Mouse (Mus musculus): Measurements from ENCODE around the gene Tcp11. TPM values are rescaled to one million over a fixed set of nuclear protein-coding genes. Genes with fewer than 3 reads are reported as not detected.

Tcp11 gene
- not detected in 2 replicates for total RNA-seq (2021)
- long read RNA-seq, experiment 1, partial matches to known transcripts = 0 of 1 reads
- long read RNA-seq, experiment 1, other reads (novel, unspliced or antisense) = 0 of 1 reads
- long read RNA-seq, experiment 2 = 0 reads

DNA sequence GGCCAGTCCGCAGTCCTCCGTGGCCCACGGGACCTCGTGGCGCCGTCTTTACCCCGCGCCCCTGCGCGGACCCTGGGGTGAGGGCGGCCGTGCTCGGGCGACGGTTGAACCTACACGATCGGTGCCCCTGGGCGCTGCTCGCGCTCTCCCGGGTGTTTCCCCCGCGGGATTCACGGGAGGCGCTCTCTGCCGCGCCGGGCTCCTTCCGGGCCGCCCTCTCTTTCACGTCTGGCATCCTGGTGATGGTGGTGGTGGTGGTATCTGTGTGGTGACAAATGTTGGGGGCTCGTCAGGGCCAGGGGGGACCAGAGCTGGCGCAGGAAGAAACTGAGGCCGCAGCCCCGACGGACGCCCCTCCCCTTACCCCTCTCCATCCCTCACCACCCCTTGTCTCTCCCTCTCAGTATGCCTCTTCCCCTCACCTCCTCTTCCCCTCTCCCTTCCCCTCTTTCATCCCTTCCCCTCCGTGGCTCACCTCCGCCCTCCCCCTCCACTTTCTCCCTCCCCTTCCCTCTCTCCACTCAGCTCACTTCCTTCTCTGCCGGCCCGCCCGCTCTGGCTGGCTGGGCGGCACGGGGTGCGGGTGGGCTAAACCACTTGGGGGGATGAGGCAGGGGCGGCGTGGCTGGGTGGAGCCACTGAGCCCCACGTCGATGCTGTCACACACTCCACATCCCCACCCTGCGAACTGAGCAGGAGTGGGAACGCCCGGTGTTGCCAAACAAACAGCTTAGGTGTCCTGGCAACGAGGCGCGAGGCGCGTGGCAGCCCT lies at the start of gene Tcp11:
Gene Tcp11, minus strand, starts transcription at position 595 of the 772 bp plus-strand sequence.
- DNase-seq = peak; percentile 68

DNA sequence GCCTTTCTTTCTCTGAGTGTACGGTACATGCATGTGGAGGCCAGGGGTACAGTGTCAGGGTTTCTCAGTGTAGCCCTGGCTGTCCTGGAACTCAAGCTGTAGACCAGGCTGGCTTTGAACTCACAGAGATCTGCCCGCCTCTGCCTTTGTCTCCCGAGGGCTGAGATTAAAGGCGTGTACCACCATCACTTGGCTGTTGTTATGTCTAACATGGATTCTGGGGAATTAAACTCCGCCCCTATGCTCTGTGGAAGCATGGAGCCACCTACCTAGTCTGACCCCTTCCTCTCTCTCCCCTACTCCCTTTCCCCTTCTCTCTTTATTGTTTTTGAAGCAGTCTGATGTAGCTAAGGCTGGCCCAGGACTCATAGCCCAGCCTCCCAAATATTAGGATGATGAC lies 49.4 kb upstream of the Tcp11 start:
- DNase-seq = no peak

DNA sequence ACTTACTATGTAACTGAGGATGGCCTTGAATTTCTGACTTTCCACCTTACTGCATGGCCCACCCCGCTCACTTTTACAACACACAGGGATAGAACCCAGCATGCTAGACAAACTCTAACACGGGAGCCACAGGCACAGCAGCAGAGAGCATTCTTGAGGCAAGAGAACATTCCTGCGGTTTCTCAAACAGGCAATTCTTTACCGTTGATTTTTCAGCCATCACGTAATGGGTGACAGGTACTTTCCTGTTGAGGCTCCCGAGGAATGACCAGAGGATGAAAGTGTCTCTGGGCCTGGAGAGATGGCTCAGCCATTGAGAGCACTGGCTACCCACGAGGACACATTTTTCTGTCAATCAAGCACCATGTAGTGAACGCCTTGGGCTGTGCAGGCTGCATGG lies 43.9 kb upstream of the Tcp11 start:
- no peak for DNase-seq

DNA sequence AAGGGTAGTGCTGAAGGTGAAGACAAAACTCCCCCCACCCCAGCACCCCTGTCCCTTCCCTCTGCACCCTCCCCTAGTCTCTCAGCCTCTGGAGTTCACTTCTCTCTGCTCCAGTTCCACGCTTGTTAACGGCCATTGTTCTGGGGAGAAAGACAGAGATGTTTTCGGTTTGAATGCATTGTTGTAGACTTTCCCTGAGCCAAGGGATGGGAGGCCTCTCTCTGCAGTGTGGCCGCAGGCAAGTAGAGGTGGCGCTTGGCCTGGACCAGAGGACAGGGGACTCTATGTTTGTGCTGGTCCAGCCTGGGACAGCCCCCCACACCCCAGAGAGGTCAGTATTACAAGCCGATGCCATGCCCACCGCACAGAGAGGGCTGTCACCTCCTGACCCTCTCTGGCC lies 43.2 kb upstream of the Tcp11 start:
- DNase-seq = no peak

DNA sequence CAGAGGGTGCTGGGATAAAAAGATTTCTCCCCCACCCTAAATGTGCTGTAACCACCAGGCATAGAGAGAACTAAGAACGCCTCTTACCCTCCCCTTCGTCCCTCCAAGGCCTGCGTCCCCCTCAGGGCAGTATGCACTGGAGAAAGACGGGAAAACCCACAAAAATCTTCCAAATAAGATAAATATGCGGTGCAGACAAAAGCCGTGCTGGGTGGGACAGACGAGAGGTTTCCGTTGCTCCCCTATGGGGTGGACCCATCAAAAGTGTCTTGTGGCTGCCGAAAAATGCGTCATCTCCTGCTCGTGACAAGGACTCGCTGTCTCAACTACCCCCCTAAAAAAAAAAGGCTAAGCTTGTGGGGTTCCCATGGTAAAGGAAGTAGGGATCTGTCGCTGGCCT lies 42.5 kb upstream of the Tcp11 start:
- no peak for DNase-seq

DNA sequence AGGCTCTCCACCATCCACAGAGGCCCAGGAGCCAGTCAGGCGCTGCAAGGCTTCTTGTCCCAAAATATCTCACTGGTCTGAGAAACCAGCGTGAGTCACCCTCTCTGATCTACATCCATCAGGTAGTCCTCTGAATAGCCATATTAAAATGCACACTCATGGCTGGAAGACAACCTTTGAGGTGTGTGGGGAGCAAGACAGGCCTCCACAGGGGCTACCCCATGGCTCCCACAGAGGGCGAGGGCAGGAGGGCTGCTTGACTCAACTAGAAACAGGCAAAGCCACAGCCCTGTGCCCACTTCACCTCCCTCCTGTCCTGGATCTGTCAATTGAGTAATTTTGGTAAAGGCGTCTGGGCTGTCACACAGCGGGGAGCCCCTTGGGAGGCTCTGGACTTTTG lies 40.0 kb upstream of the Tcp11 start:
- no peak for DNase-seq

DNA sequence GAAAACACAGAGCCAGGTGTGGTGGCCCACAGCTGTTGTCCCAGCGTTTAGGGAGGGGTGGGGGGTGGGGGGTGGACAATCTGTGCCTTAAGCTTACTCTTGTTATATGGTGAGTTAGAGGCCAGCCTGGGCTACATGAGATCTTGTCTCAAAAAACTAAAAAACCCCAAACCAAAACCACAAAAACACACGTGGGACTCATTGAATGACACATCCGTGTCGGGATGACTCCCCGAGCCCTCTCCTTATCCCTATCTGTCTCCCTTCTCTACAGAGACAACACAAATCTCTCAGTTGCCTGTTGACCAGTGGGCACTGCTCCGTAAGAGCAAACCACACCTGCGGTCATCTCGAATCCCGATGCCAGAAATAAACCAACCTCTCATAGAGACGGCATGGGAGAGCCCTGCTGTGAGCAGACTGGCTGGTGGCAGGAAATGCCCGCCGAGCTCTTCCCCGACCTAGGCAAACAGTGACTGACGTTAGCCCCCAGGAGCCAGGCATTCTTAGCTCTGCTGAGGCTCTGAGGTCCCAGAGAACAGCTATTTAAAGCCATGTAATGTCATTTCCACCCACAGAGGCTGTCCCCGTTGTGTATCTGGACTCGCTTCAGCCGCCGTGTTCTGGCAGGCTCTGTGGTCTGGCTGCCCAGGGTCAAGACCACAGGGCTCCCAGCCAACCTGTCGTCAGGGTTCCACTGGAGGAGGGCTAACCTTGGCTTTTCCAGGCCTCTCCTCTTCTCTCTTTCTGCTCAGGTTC lies 37.2 kb upstream of the Tcp11 start:
- peak; percentile 78 for DNase-seq

DNA sequence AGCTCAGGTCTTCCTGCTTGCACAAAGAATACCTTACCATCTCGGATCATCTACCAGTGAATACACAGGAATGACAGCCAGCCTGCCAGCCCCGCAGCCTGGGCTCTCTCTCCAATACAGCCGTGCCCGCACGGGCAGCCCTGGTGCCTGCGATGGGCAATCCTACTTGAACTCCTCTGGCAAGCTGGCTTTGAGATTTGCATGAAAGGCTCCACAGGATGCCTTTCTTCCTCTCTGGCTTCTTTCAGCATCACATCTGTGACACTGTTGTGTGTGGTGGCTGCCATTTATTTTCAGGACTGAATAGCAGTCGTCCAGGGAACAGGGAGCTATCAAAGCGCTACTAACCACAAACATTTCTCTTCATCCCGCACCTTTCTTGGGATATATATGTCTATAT lies 35.9 kb upstream of the Tcp11 start:
- DNase-seq = no peak

DNA sequence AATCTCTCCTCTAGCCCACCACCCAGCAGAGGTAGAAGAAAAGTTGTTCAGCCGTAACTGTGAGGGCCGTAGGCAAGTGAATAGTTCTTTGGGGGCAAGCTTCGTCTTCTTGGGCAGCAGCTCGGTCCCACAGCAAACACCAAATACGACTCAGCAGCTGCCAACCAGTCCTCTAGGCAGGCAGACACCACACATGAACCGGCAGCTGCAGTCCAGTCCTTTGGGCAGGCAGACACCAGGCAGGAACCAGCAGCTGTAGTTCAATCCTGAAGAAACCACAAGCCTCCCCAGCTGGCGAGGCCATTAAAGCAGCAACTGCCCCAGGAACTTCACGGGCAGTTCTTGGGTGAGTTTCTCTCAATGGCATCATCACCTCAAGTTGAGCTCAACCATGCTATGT lies 31.8 kb upstream of the Tcp11 start:
- DNase-seq = no peak

DNA sequence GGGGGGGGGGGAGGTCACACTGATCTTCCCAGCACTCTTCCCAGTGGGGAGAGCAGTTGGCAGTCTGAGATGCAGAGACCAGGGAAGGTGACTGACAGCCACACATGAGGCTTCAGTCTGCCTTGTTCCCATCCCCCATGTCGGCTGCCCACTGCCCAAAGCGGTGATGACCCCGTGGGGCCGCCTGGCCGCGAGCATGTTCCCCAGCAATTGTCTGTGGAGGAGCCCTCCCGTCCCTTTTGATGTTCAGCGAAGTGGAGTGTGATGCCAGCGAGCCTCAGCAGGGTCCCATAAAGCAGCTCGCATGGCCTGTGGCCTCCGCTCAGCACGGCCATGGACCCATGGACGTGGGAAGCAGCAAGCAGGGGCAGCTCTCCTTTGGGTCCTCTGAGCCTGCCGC lies 26.8 kb upstream of the Tcp11 start:
- no peak for DNase-seq

DNA sequence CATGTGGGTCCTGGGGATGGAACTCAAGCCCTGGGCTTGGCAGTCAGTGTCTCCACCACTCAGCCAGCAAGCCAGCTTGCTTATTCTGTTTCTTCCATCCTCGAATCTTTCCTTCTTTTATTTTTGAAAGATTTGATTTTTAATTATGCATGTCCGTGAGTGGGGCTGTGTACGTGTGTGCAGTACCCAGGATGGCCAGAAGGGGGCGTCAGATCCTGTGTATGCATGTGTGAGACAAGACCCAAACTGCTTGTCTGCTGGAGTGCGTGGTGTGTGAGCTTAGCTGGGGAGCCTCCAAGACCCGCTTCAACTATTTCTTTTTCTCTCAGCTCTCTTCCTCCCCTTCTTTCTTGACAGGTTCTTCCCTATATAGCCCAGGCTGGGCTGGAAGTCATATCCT lies 25.9 kb upstream of the Tcp11 start:
- DNase-seq = peak; percentile 24

DNA sequence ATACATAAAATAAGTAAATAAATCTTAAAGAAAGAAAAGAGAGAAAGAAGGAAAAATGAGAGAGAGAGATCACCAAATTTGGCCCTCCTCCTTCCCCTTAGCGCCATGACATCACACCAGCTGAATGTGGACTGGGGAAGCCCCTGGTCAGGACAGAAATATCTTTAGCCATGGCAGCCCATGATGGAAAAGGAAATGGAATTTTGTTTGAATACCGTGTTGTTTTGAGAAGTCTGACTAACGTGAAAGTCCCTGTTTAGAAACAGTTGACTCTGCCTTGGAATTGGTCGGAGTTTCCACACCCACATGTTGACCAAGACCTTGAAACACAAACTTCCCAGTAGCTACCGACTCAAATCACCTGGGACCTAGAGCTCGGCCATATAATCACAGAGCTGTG lies 24.0 kb upstream of the Tcp11 start:
- DNase-seq = no peak

DNA sequence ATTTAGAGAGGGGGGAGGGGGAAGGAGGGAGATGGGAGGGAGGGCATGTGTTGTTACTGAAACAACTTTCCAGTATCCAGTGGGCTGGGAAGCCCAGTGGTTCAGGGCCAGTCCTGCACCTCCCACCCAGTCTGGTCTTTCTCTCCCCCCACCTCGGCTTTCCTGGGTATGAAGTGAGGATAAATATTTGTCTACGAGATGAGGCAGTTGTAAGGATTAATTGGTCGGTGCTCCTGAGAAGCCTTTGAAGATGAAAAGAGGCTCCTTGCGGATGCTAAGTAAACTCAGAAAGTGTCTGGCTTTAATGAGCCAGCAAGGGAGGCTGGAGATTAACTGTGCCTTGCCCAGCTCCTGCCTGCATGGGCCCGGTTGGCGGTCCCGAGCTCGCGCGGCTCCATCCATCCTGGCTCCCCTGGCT lies 21.5 kb upstream of the Tcp11 start:
- no peak for DNase-seq

DNA sequence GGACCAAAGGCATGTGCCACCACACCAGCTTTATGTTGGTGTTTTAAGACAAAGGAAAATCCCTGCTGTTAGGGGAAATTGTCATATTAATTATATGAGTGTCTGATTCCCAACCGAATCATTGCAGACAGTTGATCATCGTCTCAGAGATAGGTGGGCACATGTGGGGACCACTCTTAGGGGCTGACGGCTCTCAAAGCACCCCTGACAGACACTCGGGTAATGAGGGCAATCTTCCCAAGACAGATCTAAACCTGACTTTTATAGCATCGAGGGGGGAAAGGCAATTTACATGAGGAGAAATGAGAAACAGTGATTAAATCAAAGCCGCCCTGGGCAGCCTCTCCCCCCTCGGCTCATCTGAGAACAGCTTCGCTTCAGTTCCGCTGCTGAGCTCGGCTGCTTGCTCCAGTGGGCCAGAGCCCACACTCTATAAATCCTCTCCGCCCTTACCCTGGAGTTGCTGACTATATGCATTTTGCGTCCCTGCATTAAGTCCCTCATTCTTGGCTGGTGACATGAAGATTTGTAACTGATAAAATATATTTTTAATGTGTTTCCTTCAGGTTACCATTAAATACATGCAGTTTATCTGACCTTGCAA lies 20.9 kb upstream of the Tcp11 start:
- DNase-seq = no peak

DNA sequence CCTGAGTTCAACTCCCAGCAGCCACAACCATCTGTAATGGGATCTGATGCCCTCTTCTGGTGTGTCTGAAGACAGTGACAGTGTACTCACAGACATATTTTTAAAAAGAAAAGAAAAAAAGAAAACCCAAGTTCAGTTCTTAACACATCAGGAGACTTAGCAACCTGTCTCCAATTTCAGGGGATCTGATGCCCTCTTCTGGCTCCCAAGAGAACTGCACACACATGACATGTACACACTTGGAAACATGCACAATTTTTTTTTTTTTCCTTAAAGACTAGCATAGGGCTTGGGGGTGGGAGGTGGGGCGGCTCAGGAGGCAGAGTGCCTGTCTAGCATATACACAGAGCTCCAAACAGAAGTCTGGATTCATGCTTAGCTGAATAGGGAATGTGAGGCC lies 20.2 kb upstream of the Tcp11 start:
- DNase-seq = no peak

DNA sequence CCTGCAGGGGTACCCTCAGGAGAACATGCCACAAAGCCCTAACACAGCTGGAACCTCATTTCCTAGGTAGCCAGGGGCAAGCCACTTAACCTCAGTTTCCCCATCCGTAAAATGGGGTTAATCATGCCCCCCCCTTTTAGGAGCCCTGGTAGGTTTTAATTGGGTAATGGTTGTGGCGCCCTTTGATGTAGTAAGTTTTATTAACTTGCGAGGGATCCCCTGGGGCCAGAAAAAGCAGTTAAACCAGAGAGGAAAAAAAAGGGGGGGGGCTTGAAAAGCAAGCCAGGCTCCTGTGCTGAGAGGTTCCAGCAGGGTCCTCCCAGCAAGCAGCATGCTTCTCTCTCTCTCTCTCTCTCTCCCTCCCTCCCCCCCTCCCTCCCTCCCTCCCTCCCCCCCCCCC lies 18.6 kb upstream of the Tcp11 start:
- no peak for DNase-seq

DNA sequence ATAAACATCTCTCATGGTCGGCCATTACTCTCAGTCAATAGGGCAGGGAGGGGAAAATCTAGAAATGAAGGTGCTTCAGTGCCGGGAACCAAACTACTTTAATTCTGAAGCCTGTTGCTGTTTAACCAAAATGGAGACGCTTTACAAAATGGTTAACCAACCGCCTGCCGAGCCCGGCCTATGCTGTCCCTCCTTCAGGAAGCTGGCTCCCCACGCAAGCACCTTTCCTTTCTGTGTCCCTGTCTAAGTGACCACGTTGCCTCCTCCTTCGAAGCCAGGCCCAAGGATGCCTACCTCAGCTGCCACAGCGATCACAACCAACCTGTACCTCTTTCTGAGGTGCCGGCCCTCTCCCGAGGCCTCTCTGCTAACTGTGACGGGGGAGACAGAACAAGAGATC lies 16.9 kb upstream of the Tcp11 start:
- DNase-seq = no peak

DNA sequence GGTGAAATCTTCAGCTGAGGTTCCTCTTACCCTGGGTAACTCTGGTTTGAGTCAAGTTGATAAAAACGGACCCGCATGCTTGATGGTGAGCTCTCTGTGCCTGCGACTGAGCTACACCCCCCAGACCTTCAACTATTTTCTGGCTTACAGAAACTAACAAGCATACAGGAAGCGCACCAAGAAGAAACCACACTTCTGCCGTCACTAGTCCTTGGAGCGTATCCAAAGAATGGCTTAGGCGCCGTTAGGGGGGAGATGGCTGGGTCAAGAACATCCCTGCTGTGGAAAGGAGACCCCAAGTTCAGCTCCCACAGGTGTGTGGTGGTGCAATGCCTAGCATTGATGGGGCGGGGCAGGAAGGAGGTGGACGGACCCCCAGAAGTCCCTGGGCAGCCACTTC lies 16.0 kb upstream of the Tcp11 start:
- DNase-seq = peak; percentile 43

DNA sequence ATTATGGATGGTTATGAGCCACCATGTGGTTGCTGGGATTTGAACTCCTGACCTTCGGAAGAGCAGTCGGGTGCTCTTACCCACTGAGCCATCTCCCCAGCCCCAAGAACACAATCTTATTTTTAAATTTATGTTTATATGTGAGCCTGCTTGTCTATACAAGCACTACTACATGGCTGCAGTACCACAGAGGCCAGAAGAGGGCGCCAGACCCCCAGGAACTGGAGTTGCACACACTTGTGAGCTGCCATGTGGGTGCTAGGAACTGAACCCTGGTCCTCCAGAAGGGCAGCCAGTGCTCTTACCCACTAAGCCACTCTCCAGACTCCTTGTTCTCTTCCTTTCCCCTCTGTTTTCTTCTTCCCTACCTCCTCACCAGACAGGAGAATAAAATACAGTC lies 13.4 kb upstream of the Tcp11 start:
- no peak for DNase-seq

DNA sequence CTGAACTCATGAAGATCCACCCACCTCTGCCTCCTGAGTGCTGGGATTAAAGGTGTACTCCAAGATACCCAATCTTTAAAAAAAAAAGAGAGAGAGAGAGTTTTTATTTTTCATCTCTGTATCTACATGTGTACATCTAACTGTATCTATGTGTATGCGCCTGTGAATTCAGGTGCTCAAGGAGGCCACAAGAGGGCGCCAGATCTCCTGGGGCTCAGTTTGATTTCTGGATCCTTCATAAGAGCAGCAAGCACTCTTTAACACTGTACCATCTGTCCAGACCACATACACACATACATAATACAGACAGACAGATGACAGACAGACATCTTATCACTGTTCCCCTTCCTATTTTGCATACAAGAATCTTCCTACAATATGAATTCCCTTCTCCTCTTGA lies 11.9 kb upstream of the Tcp11 start:
- DNase-seq = no peak

DNA sequence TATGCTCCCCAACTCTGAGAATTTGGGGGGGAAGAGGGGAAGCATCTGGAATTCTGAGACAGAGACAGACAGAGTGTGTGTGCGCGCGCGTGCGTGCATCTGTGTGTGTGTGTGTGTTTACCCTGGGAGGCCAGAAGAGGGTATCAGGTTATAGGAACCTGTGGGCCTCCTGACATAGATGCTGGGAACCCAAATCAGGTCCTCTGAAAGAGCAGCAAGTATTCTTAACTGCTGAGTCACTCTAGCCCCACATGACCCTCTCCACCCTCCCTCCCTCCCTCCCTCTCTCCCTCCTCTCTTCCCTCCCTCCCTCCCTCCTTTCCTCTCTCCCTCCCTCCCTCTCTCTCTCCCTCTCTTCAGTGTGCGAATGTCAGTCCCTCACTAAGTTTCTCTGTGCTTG lies 8.3 kb upstream of the Tcp11 start:
- DNase-seq = no peak

DNA sequence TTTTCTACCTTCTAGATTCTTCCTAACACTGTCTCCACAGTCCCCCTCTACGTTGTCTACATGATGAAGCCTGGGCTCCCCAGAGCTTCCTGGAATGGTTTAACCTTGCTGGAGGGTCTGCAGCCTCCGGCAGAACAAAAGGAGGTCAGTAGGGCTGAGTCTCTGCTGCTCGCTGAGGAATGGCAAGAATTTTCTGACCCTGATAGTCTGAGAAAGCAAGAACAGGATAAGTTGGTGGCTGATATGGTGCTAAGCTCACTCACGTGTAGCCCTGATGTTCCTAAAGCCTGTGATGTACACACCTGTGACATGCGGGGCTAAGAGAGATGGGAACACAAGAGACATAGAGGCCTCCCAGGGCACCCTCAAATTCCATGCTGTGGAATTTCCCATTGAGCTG lies 7.0 kb upstream of the Tcp11 start:
- DNase-seq = no peak

DNA sequence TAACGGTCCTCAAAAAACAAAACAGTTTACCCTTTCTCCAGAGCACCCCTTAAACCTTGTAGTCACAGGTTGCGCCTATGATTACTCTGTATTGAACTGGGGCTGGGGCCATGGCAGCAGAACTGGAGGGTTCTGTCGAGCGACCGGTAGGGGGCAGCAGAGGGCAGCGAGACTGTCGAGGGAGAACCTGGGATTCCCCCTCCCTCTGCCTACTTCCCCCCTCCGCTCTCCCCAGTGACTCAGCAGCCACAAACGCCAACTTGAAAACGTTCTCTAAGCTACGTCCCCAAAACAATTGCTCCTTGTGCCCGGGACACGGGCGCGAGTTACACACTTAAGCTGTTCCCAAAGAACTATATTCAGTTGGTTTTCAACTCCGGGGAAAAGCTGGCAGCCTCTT lies 4.5 kb upstream of the Tcp11 start:
- peak; percentile 97 for DNase-seq

Measured in adrenal gland, postnatal 14 days (tissue).